Mouse (Mus musculus) embryo, embryonic 10.5 days (tissue): Measurements from ENCODE around the gene Cd79b.

Experiments used
- DNase-seq: peaks from one replicate; pipeline ENCODE4 v3.0.0-alpha.2; 2015; ENCODE audit warnings: low spot score

Gene Cd79b

GRCm38 (mm10) chr11:106318406-106319366, 4.1 kb upstream of the Cd79b start:
- no peak for DNase-seq

DNA sequence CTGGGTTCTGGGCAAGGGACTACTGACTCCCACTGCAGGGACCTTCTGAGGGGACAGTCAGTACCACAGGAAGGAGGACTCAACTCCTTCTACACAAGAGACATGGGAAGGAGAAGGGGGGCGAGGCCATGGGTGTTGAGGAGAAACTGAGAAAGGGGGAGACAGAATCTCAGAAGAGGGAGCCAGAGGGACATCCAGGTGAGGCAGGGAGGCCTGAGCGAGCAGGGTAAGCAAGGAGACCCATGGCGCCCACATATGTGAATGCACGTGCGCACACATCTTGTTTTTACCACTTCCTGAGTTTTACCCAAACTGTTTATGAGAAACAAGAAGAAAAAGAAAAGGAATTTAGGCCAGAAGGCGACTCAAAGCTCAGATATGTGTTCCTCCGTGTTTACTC, 3.2 kb upstream of the Cd79b start:
- DNase-seq, result no peak

- DNase-seq, result peak; percentile 44
Measured at GRCm38 (mm10) chr11:106316416-106316815, 1.9 kb upstream of the Cd79b start.

DNA sequence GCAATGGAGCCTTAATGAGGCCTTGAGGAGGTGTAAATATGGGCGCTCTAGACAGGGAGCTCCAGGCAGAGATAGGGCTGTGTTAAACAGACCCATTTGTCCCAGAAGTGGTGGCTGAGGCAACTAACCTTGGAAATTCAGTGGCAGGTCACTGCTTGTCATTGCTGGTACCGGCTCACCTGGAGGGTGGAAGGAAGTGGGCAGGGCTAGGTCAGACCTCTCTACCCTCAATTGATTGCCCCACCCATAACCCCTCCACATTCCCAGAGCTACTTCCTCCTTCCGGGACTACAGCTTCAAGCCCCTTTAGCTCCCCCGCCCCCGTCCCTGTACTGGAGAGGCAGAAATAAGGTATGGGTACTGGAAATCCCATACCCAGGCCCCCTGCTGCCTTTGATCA, 1.0 kb downstream of the Cd79b start:
- DNase-seq, result no peak

DNA sequence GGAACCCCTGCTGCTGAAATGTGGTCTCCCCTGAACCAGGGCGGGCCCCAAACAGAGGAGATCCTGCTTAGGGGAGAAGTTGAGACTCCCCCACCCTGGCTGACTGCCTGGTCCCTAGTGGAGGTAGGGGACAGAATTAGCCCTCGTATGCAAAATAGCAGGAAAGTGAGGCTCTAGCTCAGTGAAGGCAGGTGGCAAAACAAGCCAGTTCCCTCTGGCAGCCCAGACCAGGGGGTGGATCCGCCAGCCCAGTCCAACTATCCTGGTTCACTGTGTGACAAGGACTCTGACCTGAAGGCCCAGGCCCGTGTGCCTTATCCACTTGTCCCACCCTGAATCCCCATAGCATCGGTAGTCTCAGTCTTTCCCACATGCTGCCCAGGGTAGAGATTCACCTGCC, 4.4 kb downstream of the Cd79b start:
- no peak for DNase-seq

DNA sequence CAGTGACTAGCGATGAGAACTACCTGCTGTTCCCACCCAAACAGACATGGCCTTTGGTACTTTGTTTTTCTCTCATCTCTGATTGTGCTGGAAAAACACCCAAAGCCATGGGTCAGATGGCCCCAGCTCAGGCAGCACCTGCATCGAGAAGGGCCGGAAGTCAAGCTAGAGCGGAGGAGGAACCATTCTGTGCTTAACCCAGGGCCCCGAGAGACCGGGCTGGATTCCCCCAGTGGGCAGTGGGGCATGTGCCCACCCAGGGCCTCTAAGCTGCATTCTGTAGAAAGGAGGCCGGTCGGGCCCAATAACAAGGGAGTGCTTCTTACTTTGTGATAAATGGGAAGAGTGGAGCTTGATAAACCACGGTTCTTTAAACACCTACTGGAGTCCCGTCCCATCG, 6.4 kb downstream of the Cd79b start:
- no peak for DNase-seq

DNA sequence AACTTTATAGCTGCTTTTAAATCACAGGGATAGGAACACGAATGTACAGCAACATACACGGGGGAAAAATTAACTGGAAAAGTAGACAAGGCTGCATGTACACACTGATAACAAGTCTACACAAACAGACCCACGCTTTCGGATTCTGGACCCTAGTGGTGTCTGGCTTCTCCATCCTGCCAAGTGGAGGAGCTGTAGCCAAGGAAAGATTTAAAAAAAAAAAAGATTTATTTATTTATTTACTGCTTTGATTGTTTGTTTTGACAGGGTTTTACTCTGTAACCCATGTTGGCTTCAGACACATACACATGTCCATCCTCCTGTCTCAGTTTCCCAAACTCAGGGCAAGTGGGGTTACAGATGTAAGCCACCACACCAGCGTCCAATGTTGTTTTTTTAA, 7.1 kb downstream of the Cd79b start:
- no peak for DNase-seq

GRCm38 (mm10) chr11:106306758-106307157, 7.8 kb downstream of the Cd79b start:
- DNase-seq, result no peak

- DNase-seq, result no peak
Measured at GRCm38 (mm10) chr11:106306065-106306385, 8.5 kb downstream of the Cd79b start.

- DNase-seq, result no peak
Measured at GRCm38 (mm10) chr11:106305348-106306064, 9.1 kb downstream of the Cd79b start.

DNA sequence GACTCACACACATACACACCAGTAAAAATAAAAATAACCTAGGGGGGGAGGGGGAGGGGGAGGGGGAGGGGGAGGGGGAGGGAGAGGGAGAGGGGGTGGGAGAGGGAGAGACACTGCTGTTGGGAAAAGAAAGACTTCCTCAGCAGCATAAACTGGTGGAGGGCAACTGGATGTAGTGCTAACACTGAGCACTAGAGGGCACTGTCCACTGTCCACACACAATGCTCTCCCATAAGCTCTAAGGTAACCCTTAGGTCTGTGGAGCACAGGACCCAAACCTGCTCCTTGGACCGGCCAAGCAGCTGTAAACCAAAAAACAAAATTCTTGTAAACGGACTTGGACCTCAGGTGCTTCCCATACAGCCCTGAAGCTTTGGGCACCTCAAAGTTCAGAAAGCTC, 11.9 kb downstream of the Cd79b start:
- DNase-seq, result peak; percentile 84

GRCm38 (mm10) chr11:106301765-106302164, 12.8 kb downstream of the Cd79b start, which contains the start of gene Gh:
Gh (minus strand) TSS chr11:106301865.
- DNase-seq, result no peak

GRCm38 (mm10) chr11:106291861-106292260, 22.7 kb downstream of the Cd79b start:
- no peak for DNase-seq

GRCm38 (mm10) chr11:106290376-106290775, 24.2 kb downstream of the Cd79b start:
- DNase-seq, result no peak

GRCm38 (mm10) chr11:106289369-106289768, 25.2 kb downstream of the Cd79b start:
- DNase-seq, result no peak

- no peak for DNase-seq
Measured at GRCm38 (mm10) chr11:106286987-106287386, 27.6 kb downstream of the Cd79b start.

GRCm38 (mm10) chr11:106286206-106286605, 28.4 kb downstream of the Cd79b start:
- DNase-seq, result no peak

GRCm38 (mm10) chr11:106284126-106284525, 30.4 kb downstream of the Cd79b start:
- DNase-seq, result no peak

- no peak for DNase-seq
Measured at GRCm38 (mm10) chr11:106283371-106283770, 31.2 kb downstream of the Cd79b start.

- DNase-seq, result no peak
Measured at GRCm38 (mm10) chr11:106282452-106282851, 32.1 kb downstream of the Cd79b start.

GRCm38 (mm10) chr11:106276454-106276853, 38.1 kb downstream of the Cd79b start, which contains the start of gene Tcam1:
Tcam1 (plus strand) TSS chr11:106276672.
- peak; percentile 96 for DNase-seq

DNA sequence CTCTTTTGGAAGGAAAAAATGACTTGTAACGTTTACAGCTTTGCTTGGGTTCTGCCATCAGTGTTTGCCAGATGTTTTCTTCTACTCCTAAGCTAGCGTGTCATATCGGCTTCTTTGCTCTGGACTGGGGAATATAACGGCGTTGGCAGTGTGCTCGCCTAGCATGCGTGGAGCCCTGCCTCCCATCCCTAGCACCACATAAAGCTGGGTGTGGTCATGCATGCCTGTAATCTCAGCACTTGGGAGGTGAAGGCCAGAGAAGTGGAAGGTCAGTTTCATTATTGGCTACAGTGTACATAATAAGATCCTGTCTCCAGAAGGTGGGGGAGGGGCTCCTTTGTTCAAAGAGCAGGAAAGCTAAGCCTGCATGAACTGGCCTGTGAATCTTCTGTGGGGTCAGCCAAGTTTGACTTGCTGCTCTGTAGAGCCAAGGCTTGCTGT, 39.6 kb downstream of the Cd79b start:
- DNase-seq, result peak; percentile 51

GRCm38 (mm10) chr11:106274374-106274773, 40.2 kb downstream of the Cd79b start:
- no peak for DNase-seq
